Mouse (Mus musculus): ENCODE data around the gene Chd9. TPM values are rescaled to one million over a fixed set of nuclear protein-coding genes. Genes with fewer than 3 reads are reported as not detected.
A peak's percentile ranks its signal among the peaks of the same experiment; 100 is the strongest.
"Not testable (repeated sequence)": the region's sequence is repeated elsewhere in the genome, so short reads cannot be mapped to it uniquely, and the experiment has no call there.

The Chd9 gene
- polyA plus RNA-seq, 1 experiment, result 90.1 TPM

DNA sequence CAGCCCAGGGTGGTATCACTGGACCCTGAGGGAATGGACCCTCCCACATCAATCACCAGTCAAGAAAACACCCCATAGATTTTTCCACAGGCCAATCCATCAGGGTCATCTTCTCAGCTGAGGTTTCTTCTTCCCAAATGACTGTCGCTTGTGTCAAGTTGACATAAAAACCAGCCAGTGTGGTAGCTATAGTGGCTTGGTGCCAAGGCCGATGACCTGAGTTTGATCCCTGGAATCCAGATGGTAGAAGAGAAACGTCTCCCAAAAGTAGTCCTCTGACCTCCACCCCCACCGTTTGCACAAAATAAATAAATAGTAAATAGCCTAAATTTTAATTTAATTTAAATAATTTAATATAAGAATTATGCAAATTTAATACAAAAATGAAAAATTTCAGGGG is 51.9 kb downstream of the Chd9 start:
- TF ChIP-seq CTCF (IDR thresholded peaks at IDR 0.05; ENCODE audit: low read depth, low read length), result no peak
- TF ChIP-seq POLR2A (IDR thresholded peaks at IDR 0.05; ENCODE audit: borderline replicate concordance, low read depth, low read length), result no peak
- H3K27ac ChIP-seq (ENCODE audit: insufficient read depth, low read depth, low read length), result no peak overlapping the region
- peaks cover 12% of the 10 kb centered on the region for H3K4me1 ChIP-seq (ENCODE audit: control insufficient read depth, insufficient read depth, low read length)
- H3K4me3 ChIP-seq (ENCODE audit: insufficient read depth, low read length), result no peak overlapping the region

DNA sequence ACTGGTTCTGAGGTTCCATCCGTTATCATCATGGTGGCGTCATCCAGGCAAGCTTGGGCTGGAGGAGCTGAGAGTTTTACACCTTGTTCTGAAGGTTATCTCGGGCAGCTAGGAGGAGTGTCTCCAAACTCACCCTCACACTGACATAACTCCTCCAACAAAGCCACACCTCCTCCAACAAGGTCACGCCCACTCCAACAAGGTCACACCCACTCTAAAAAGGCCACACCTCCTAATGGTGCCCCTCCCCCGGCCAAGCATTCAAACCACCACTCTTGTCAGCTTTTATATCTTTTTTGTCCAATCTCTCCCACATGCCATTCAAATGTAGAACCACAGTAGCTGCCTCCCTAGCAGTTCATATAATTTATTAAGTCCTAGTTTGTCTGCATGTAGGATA is 53.0 kb downstream of the Chd9 start:
- no peak overlapping the region for H3K4me3 ChIP-seq (ENCODE audit: insufficient read depth, low read length)
- no peak overlapping the region for H3K27ac ChIP-seq (ENCODE audit: insufficient read depth, low read depth, low read length)
- peaks cover 10% of the 10 kb centered on the region for H3K4me1 ChIP-seq (ENCODE audit: control insufficient read depth, insufficient read depth, low read length)
- no peak for TF ChIP-seq POLR2A (IDR thresholded peaks at IDR 0.05; ENCODE audit: borderline replicate concordance, low read depth, low read length)
- no peak for TF ChIP-seq CTCF (IDR thresholded peaks at IDR 0.05; ENCODE audit: low read depth, low read length)

DNA sequence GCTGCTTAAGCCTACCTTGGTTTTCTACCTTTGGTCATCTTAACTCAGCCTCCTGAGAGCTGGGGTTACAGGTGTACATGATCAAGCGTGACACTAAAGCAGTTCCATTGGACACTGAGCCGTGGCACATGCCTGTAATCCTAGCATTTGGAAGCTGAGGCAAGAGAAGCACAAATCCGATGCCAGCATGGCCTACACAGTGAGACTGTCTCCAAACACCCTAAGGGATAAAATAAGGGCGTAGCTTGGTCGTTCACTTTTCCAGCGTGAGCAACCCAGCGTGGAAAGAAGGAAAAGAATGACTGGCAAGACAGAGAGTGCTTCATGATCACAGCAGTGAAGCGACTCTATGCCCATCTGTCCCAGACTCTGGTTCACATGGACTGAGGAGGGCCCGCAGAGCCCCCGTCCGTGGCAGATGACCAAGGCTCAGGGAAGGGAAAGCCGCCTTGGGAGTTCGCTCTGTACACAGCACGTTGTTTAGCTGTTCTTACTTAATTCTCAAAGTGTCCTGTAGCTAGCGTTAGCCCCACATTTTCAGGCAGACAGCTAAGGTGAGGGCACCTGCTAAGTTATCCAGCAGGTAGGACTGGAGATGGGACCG is 54.0 kb downstream of the Chd9 start:
- Histone ChIP-seq H3K4me1 (ENCODE audit: control insufficient read depth, insufficient read depth, low read length) (peaks cover 10% of the 10 kb centered on the region), H3K27ac (ENCODE audit: insufficient read depth, low read depth, low read length) (no peak overlapping the region), H3K4me3 (ENCODE audit: insufficient read depth, low read length) (no peak overlapping the region)
- TF ChIP-seq POLR2A (IDR thresholded peaks at IDR 0.05; ENCODE audit: borderline replicate concordance, low read depth, low read length) (no peak), CTCF (IDR thresholded peaks at IDR 0.05; ENCODE audit: low read depth, low read length) (no peak)

DNA sequence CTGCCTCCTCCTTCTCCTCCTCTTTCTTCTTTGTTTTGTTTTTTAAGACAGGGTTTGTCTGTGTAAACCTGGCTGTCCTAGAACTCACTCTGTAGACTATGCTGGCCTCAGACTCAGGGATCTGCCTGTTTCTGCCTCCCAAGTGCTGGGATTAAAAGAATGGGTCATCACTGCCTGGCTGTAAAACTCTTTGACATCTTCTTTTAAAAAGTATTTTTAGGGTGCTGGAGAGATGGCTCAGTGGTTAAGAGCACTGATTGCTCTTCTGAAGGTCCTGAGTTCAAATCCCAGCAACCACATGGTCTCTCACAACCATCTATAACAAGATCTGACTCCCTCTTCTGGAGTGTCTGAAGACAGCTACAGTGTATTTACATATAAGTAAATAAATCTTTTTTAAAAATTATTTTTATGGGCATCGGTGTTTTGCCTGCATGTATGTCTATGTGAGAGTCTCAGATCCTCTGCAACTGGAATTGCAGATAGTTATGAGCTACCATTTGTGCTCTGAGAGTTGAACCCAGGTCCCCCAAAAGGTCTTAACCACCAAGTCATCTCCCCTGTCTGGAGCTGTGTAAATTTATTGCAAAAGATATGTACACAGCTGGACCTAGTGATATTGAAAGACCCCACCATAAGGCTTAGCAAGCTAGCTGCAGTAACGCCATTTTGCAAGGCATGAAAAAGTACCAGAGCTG is 57.7 kb downstream of the Chd9 start:
- no peak for TF ChIP-seq CTCF (IDR thresholded peaks at IDR 0.05; ENCODE audit: low read depth, low read length)
- no peak for TF ChIP-seq POLR2A (IDR thresholded peaks at IDR 0.05; ENCODE audit: borderline replicate concordance, low read depth, low read length)

DNA sequence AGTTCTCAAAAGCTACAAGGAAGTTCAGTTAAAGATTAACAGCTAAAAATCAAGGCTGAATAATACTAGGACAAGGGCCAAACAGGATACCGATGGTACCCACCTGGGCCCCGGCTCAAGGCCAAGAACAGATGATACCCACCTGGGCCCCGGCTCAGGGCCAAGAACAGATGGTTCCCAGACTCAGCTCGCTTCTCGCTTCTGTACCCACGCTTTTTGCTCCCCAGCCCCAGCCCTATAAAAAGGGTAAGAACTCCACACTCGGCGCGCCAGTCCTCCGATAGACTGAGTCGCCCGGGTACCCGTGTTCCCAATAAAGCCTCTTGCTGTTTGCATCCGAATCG is 58.2 kb downstream of the Chd9 start:
- H3K27ac ChIP-seq (ENCODE audit: insufficient read depth, low read depth, low read length); H3K4me3 ChIP-seq (ENCODE audit: insufficient read depth, low read length); H3K4me1 ChIP-seq (ENCODE audit: control insufficient read depth, insufficient read depth, low read length): not testable (repeated sequence)

More for the DNA sequence above, 57.7 kb downstream of the Chd9 start:
- H3K4me1 ChIP-seq (ENCODE audit: control insufficient read depth, insufficient read depth, low read length), result peaks cover 3% of the 10 kb centered on the region; the same call in 1 of the 2 replicates
- no peak overlapping the region for H3K4me3 ChIP-seq (ENCODE audit: insufficient read depth, low read length)
- no peak overlapping the region for H3K27ac ChIP-seq (ENCODE audit: insufficient read depth, low read depth, low read length)

DNA sequence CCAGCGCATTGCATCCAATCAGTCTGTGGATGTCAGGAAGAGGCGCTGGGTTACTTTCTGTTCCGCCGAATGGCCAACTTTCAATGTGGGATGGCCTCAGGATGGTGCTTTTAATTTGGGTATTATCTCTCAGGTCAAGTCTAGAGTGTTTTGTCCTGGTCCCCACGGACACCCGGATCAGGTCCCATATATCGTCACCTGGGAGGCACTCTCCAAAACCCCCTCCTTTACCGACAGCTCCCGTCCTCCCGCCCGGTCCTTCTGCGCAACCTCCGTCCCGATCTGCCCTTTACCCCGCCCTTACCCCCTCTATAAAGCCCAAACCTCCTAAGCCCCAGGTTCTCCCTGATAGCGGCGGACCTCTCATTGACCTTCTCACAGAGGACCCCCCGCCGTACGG is 59.2 kb downstream of the Chd9 start:
- H3K4me1 ChIP-seq (ENCODE audit: control insufficient read depth, insufficient read depth, low read length); H3K27ac ChIP-seq (ENCODE audit: insufficient read depth, low read depth, low read length): not testable (repeated sequence)
- peak overlapping the region; percentile 55 for H3K4me3 ChIP-seq (ENCODE audit: insufficient read depth, low read length)

DNA sequence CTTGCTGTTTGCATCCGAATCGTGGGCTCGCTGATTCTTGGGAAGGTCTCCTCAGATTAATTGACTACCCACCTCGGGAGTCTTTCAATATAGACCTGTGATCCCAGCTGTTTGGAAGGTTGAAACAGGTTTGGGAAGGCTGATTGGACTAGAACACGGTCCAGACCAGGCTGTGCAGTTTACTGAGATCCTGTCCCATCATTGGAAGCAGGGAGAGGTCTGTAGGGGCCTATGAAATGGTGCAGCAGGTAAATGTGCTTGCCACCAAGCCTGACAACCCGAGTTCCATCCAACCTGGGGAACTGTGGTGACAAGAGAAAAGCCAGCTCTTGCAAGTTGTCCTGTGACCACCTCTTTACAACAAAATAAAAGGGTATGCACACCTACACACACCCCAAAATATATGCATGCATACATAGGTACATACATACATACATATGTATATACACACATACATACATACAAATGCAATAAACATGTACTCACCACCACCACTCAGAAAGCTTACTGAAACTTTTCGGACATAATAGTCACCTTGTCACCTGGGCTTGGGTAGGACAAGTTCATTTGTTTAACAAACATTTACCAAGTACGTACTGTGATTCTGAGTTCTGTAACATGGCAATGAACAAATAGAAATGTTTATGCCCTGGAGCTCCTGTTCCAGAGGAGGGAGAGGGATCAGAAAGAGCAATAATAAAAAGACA is 63.9 kb downstream of the Chd9 start:
- H3K4me3 ChIP-seq (ENCODE audit: insufficient read depth, low read length), result no peak overlapping the region
- TF ChIP-seq POLR2A (IDR thresholded peaks at IDR 0.05; ENCODE audit: borderline replicate concordance, low read depth, low read length) (no peak), CTCF (IDR thresholded peaks at IDR 0.05; ENCODE audit: low read depth, low read length) (no peak)
- H3K4me1 ChIP-seq (ENCODE audit: control insufficient read depth, insufficient read depth, low read length), result peaks cover 19% of the 10 kb centered on the region
- no peak overlapping the region for H3K27ac ChIP-seq (ENCODE audit: insufficient read depth, low read depth, low read length)

DNA sequence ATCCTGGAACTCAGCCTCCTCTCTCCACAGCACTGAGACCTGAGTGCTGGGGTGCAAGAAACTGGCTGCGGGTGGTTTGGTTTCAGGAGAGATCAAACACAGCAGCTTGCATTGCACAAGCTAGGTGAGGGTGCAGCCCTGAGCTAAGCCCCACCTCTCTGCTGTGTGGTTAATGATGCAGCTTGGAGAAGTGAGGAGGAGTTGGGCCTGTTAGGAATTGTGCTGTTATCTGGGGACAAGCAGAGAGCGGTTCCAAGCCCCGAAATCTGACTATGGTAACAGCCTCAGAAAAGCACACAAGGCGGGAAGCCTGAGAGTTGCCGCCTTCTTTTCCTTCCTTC is 64.4 kb downstream of the Chd9 start:
- Histone ChIP-seq H3K4me1 (ENCODE audit: control insufficient read depth, insufficient read depth, low read length) (peaks cover 19% of the 10 kb centered on the region), H3K27ac (ENCODE audit: insufficient read depth, low read depth, low read length) (no peak overlapping the region), H3K4me3 (ENCODE audit: insufficient read depth, low read length) (no peak overlapping the region)
- no peak for TF ChIP-seq POLR2A (IDR thresholded peaks at IDR 0.05; ENCODE audit: borderline replicate concordance, low read depth, low read length)
- TF ChIP-seq CTCF (IDR thresholded peaks at IDR 0.05; ENCODE audit: low read depth, low read length), result no peak

DNA sequence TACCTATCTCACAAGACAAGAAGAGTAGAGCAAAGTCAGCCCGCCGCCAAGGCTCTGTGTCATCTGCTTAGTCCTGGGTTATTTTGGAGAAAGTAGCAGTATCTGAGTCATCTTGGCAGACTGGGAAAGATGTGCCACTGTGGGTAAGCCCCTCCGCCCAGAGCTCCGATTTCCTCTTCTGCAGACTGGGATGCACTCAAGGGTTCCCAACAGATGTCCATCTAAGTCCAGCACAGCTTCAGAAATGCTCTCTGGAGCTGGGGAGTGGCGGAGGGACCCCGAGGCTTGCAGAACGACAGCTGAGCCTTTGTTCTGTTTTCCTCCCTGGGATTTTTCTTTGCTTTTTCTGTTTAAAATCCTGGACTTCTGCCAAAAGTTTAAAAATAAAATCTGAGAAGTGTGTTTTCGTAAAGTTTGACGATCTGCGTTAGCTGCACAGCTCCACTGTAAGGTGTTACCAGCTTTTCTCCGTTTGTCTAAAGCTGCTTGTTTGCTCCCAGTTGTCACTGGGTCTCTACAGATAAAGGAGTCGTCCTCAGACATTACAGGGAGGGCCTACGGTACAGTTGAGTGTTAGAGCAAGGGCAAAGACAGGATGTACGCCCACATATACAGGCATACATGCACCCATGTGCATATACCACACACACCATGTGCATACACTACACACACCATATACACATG is 66.2 kb downstream of the Chd9 start:
- TF ChIP-seq CTCF (IDR thresholded peaks at IDR 0.05; ENCODE audit: low read depth, low read length) (no peak), POLR2A (IDR thresholded peaks at IDR 0.05; ENCODE audit: borderline replicate concordance, low read depth, low read length) (no peak)
- Histone ChIP-seq H3K27ac (ENCODE audit: insufficient read depth, low read depth, low read length) (no peak overlapping the region), H3K4me3 (ENCODE audit: insufficient read depth, low read length) (no peak overlapping the region), H3K4me1 (ENCODE audit: control insufficient read depth, insufficient read depth, low read length) (peaks cover 19% of the 10 kb centered on the region)

DNA sequence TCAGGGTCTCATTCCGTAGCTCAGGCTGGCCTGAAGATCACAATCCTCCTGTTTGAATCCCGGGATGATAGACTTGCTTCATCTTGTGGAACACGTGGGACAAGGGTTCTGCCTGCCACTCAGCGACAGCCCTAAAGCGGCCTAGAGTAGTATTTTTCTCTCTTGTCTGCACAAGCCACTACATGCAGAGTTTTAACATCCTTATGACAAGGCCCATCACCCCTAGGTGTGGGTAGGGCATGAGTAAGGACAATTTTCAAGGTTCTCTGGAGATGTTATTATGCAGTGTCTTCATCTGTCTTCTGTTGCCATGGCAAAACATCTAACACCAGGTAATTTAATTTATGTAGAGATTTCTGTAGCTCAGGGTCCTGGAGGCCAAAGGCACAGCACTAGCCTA is 69.2 kb downstream of the Chd9 start:
- no peak for TF ChIP-seq CTCF (IDR thresholded peaks at IDR 0.05; ENCODE audit: low read depth, low read length)
- no peak for TF ChIP-seq POLR2A (IDR thresholded peaks at IDR 0.05; ENCODE audit: borderline replicate concordance, low read depth, low read length)
- Histone ChIP-seq H3K27ac (ENCODE audit: insufficient read depth, low read depth, low read length) (no peak overlapping the region), H3K4me1 (ENCODE audit: control insufficient read depth, insufficient read depth, low read length) (peaks cover 19% of the 10 kb centered on the region), H3K4me3 (ENCODE audit: insufficient read depth, low read length) (no peak overlapping the region)
